Mouse (Mus musculus) thymus, adult 2 months (tissue): ENCODE results near the gene Hacd3. TPM values are rescaled to one million over a fixed set of nuclear protein-coding genes. Genes with fewer than 3 reads are reported as not detected.

Experiments
- DNase-seq: peaks from one replicate; pipeline ENCODE4 v3.0.0; 2021
- H3K27ac ChIP-seq: fragments of 200-500 bp; 2 replicates; pipeline ENCODE4 v1.5.1; 2012; ENCODE audit warnings: low read length, control low read depth; ENCODE audit not compliant: control insufficient read depth, insufficient read depth
- H3K27me3 ChIP-seq: fragments of 200-500 bp; 2 replicates; pipeline ENCODE4 v1.6.1; 2012; ENCODE audit warnings: mild to moderate bottlenecking, low read length, moderate library complexity, mixed read lengths; ENCODE audit not compliant: control insufficient read depth, insufficient read depth
- H3K36me3 ChIP-seq: fragments of 200-500 bp; 2 replicates; pipeline ENCODE4 v1.6.1; 2012; ENCODE audit warnings: mild to moderate bottlenecking, low read length, moderate library complexity; ENCODE audit not compliant: control insufficient read depth, insufficient read depth
- H3K4me1 ChIP-seq: fragments of 200-500 bp; replicated peaks from 2 replicates; pipeline ENCODE4 v1.6.1; 2012; ENCODE audit warnings: low read length; ENCODE audit not compliant: control insufficient read depth, insufficient read depth
- H3K4me3 ChIP-seq: fragments of 200-500 bp; 2 replicates; pipeline ENCODE4 v1.5.1; 2012; ENCODE audit warnings: mild to moderate bottlenecking, low read length, control low read depth, moderate library complexity; ENCODE audit not compliant: control insufficient read depth, insufficient read depth
- CTCF ChIP-seq: fragments of 200-500 bp; IDR thresholded peaks from 2 replicates; pipeline ENCODE4 v1.5.1; 2012; ENCODE audit warnings: mild to moderate bottlenecking, control low read depth, low read length, moderate library complexity, borderline replicate concordance; ENCODE audit not compliant: control insufficient read depth, poor library complexity, insufficient read depth; ENCODE audit errors: extremely low read depth
- POLR2A ChIP-seq: fragments of 200-500 bp; IDR thresholded peaks from 2 replicates; pipeline ENCODE4 v1.6.1; 2012; ENCODE audit warnings: mild to moderate bottlenecking, low read length, control low read depth, moderate library complexity; ENCODE audit not compliant: control insufficient read depth, poor library complexity, insufficient read depth; ENCODE audit errors: extremely low read depth
- WGBS: fragments of 180-500 bp; shearing (Covaris S2); methylation state at CpG from one replicate; pipeline ENCODE4 v1.1.7; 2018; 5-methylcytosine and 5-hydroxymethylcytosine counted together
- polyA plus RNA-seq: library from polyadenylated mRNA; depleted of rRNA; stranded (reverse); fragments of >200 nt; gene quantifications from 2 replicates; pipeline ENCODE4 v1.2.3, GENCODE M21; 2012; rRNA removed

The Hacd3 gene
- polyA plus RNA-seq, result 32.5 and 35.3 TPM in 2 replicates

DNA sequence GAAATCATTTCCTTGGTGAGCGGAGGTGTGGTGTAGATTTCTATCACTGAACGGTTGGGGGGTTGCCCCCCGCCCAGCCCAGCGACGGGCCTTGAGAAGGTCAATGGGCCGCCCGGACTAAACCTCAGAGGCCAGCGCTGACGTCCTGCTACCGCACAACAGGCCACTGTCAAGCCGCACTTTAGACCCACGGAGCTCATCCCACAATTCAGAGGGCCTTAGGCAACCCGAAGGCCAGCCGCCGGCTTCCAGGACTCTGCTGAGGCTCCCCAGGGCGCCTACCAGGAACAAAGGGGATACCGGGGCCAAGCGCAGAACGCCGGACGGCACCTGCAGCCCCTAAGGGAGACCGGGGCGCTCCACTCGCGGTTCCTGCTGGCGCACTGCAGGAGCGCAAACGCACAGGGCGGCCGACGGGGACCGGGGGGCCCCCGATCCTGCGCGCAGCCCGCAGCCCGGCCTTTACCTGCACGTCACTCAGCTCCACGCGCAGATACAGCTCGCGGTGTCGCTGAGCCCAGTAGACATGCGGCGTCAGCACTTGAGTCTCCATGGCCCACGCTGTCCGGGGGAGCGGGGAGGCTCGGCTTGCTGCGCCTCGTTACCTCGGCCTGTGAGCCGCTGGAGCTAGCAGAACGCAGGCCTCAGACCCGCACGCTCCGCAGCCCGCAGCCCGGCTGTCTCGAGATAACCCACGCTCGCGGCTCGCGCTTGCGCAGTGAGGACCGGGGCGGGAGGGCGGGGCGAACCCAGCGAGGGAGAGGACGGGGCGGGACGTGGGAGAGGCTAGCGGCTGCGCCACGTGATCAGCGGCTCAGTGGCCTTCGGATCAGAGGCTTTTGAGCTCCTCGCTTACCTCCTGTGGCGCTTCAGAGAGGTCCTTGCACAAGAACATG is at the start of gene Hacd3:
Gene Hacd3, minus strand, starts transcription at position 703 of the 896 bp plus-strand sequence.
- Histone ChIP-seq H3K4me3 (peak within 1 kb of the TSS; percentile 63), H3K4me1 (peaks cover 5% of the 10 kb centered on the region; the same call in 1 of the 2 replicates), H3K27ac (peak within 1 kb of the TSS; percentile 84), H3K27me3 (no peaks in the 10 kb centered on the region), H3K36me3 (no peaks in the 10 kb centered on the region)
- TF ChIP-seq CTCF (0 out of 2 replicates have a peak, but pooled peaks have one; percentile 20), POLR2A (peak; percentile 76; the same call in 1 of the 2 replicates)
- WGBS, result under 1% methylated on average over 81 of the region's 81 CpGs
- DNase-seq, result peak; percentile 82

DNA sequence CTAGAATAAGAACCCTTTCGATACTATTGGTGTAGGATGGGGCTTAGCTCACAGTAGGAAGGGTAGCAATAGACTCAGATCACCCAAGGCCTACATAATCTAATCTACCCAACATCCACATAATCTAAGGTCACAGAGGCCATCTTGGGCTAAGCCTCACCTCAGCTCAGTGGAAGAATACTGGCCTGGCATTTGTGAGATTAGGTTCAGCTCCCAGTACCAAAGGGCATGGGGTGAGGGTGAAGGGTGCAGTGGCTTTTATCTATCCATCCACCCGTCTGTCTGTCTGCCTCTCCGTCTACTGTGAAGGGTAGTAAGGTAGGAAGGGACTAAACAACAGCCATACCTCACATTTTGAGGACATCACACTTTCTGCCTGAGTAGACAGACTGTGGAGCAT is 49.1 kb upstream of the Hacd3 start:
- Histone ChIP-seq H3K27me3 (no peaks in the 10 kb centered on the region), H3K27ac (no peak overlapping the region), H3K4me3 (no peak overlapping the region), H3K4me1 (peaks cover 4% of the 10 kb centered on the region; the same call in 1 of the 2 replicates), H3K36me3 (peaks cover 41% of the 10 kb centered on the region)
- no peak for DNase-seq
- WGBS, result 98% methylated on average over 3 of the region's 3 CpGs
- TF ChIP-seq POLR2A (no peak), CTCF (no peak)

DNA sequence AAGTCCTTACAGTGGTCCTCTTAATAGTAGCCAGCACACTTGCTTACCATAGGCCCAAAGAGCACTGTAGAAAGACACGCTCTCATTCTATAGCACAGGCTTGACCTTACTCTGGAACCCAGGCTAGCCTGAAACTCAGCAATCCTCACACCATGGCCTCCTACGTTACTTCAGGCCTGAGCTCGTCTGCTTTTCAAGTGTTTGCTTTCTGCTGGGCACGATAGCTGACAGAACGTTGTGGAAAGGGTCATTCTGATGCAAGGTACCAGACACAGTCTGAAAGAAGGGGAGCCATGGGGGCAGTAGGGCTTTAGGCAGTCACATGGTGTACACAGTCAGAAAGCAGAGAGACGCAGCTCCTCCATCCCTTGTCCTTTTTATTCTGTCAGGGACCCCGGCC is 42.8 kb upstream of the Hacd3 start:
- no peak overlapping the region for H3K4me3 ChIP-seq
- 98% methylated on average over 7 of the region's 7 CpGs for WGBS
- no peak for DNase-seq
- H3K27ac ChIP-seq, result no peak overlapping the region
- H3K4me1 ChIP-seq, result no peaks in the 10 kb centered on the region
- peaks cover 76% of the 10 kb centered on the region for H3K36me3 ChIP-seq
- TF ChIP-seq CTCF (no peak), POLR2A (no peak)
- no peaks in the 10 kb centered on the region for H3K27me3 ChIP-seq

DNA sequence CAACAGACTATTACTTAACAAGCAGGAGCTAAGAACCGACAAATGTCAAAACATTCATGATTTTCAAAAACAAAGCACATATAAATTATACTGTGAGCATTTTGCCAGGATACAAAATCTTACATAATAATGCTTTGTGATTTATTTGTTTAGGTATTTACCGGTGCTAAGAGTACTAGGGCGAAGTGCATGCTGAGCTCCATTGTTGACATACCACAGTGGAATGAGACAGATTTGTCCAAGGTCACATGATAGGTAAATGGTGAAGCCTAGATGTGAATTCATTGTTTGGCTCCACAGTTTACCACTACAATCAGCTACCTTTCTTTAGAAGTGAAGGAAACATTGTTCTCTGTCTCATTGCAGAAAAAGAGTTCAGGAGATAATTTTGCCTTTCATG is 29.5 kb upstream of the Hacd3 start:
- no peak overlapping the region for H3K27ac ChIP-seq
- no peak overlapping the region for H3K4me3 ChIP-seq
- no peak for DNase-seq
- no peak for TF ChIP-seq POLR2A
- peaks cover 72% of the 10 kb centered on the region for H3K36me3 ChIP-seq
- 94% methylated on average over 3 of the region's 3 CpGs for WGBS
- H3K27me3 ChIP-seq, result no peaks in the 10 kb centered on the region
- H3K4me1 ChIP-seq, result no peaks in the 10 kb centered on the region

DNA sequence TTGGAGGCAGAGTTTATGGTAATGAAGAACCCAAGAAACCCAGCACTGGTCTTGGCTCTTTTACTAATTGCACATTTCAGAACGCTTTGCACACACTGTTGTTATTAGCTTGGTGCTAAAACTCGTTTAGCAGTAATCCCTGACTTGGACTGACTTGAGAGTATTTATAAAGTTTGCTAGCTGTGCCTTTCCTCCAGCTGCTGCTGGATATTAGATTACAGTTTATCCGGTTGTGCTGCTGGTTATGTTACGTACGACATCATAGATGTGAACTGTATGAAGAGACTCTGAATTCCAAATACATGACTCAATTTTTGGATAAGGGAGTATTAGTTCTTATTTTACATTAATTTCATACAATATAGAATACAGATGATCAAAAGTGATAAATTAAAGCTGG is 27.9 kb upstream of the Hacd3 start:
- DNase-seq, result no peak
- Histone ChIP-seq H3K4me3 (no peak overlapping the region), H3K4me1 (no peaks in the 10 kb centered on the region), H3K27ac (no peak overlapping the region), H3K36me3 (peaks cover 72% of the 10 kb centered on the region), H3K27me3 (no peaks in the 10 kb centered on the region)
- WGBS, result 93% methylated on average over 5 of the region's 5 CpGs
- TF ChIP-seq POLR2A, result no peak
- no peak for TF ChIP-seq CTCF

- Histone ChIP-seq H3K4me1 (no peaks in the 10 kb centered on the region), H3K27ac (no peak overlapping the region), H3K27me3 (no peaks in the 10 kb centered on the region), H3K36me3 (peaks cover 70% of the 10 kb centered on the region), H3K4me3 (no peak overlapping the region)
- 97% methylated on average over 1 of the region's 1 CpGs for WGBS
- DNase-seq, result no peak
- no peak for TF ChIP-seq CTCF
- no peak for TF ChIP-seq POLR2A
Observed at GRCm38 (mm10) chr9:65046993-65047392, 25.5 kb upstream of the Hacd3 start.
